Mouse (Mus musculus) embryonic fibroblast, embryonic 13.5 days (primary cell): Measurements from ENCODE around the gene Gm49416. TPM values are rescaled to one million over a fixed set of nuclear protein-coding genes. Genes with fewer than 3 reads are reported as not detected.

Experiments
- H3K27ac ChIP-seq: 2 replicates; pipeline ENCODE4 v1.5.1; 2012; ENCODE audit warnings: low read length, control low read depth, inconsistent platforms; ENCODE audit not compliant: insufficient read depth
- H3K4me1 ChIP-seq: 2 replicates; pipeline ENCODE4 v1.6.1; 2011; ENCODE audit warnings: low read length; ENCODE audit not compliant: control insufficient read depth, insufficient read depth
- H3K4me3 ChIP-seq: 2 replicates; pipeline ENCODE4 v1.5.1; 2011; ENCODE audit warnings: mild to moderate bottlenecking, control low read depth, low read length; ENCODE audit not compliant: insufficient read depth
- CTCF ChIP-seq: IDR thresholded peaks from 2 replicates; pipeline ENCODE4 v1.5.1; 2011; ENCODE audit warnings: mild to moderate bottlenecking, control low read depth, low read length, moderate library complexity, borderline replicate concordance; ENCODE audit not compliant: insufficient read depth
- POLR2A ChIP-seq: IDR thresholded peaks from 2 replicates; pipeline ENCODE4 v1.6.1; 2011; ENCODE audit warnings: low read depth, mild to moderate bottlenecking, control low read depth, low read length, moderate library complexity
- polyA plus RNA-seq: library from polyadenylated mRNA; stranded (reverse); fragments of >200 nt; gene quantifications from 2 replicates; pipeline ENCODE4 v1.2.4, GENCODE M21; 2011; ENCODE audit warnings: low read depth; ENCODE audit not compliant: missing spikeins, insufficient read length

The Gm49416 gene
- polyA plus RNA-seq, 1 experiment, result 16.8 TPM

DNA sequence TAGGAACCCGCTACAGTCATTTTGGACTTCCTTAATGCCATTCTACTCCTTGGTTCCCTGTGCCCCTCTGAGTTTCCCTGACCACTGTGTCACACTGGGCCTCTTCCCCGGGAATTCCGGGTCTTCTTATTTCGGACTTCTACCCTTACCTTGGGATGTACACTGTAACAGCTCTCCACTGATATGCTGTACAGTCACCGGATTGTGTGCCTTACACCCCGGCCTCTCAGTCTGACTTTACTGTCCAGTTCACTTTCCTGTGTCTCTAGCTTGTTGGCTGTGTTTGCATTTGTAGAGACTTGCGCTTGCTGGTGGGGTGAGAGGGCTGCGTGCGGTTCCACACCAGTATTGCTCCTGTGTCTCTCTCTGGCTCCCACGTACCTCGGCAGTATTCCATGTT, 41.4 kb downstream of the Gm49416 start:
- H3K27ac ChIP-seq, result no peak overlapping the region
- peaks cover 3% of the 10 kb centered on the region; the same call in 1 of the 2 replicates for H3K4me1 ChIP-seq
- TF ChIP-seq POLR2A, result no peak
- TF ChIP-seq CTCF, result no peak
- peak overlapping the region; percentile 84 for H3K4me3 ChIP-seq

DNA sequence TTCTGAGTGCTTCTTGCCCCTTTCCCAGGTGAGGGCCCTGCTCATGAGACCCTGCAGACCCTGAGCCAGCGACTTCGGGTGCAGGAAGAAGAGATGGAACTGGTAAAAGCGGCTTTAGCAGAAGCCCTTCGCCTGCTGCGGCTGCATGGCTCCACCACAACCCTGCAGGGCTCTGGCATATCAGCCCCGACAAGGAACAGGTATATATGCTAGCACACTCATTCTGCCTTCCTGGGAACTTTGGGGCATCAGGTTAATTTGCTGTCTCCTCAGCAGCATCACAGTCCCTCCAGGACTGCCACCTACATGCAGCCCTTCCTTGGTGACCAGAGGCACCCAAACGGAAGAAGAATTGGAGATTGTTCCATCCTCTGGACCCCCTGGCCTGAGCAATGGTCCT, 42.0 kb downstream of the Gm49416 start:
- peak overlapping the region; percentile 84 for H3K4me3 ChIP-seq
- H3K4me1 ChIP-seq, result peaks cover 3% of the 10 kb centered on the region; the same call in 1 of the 2 replicates
- TF ChIP-seq POLR2A (no peak), CTCF (no peak)
- H3K27ac ChIP-seq, result no peak overlapping the region

DNA sequence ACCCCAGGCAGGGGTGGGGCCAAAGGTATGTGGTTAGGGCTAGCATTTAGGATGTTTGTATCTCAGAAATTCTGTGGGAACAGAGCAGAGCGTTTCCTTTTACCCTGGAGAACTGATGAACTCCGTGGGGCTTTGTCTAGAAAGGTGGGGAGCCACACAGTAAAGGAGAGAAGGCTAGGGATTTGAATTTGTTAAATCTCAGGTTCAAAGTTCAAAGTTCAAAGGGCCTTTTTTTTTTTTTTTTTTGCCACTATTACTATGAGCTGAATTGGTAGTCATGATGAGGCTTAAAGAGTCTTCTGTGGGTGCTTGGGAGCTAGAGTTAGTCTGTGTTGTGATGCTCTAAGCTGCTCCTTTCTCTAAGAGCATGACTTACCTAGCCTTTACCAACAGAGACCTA, 48.0 kb downstream of the Gm49416 start:
- no peak overlapping the region for H3K4me3 ChIP-seq
- no peak overlapping the region for H3K27ac ChIP-seq
- peaks cover 4% of the 10 kb centered on the region; the same call in 1 of the 2 replicates for H3K4me1 ChIP-seq
- TF ChIP-seq CTCF, result no peak
- no peak for TF ChIP-seq POLR2A

DNA sequence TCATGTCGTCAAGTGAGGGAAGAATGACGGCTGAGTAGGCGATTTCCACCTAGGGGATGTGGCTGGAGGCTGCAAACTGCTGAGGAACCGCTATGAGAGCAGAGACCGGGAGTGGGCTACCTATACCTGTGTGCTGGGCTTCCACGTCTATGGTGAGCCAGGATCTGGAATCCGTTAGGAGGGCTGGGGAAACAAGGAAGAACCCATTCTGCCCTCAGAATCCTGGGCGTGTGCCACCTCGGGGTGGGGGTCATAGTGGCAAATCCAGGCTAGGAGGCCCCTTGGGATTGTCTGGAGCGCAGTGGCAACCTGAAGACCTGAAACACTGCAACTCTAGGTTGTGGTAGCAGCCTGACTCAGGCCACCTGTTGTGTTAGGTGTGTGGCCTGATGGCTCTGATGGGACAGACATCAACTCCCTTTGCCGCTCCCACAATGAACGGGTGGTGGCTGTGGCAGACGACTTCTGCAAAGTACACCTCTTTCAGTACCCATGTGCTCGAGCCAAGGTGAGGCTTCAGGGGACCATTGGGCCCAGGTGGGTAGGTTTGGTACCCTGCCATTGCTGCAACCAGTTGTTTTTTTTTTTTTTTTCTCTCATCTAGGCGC, 51.9 kb downstream of the Gm49416 start:
- H3K4me3 ChIP-seq, result no peak overlapping the region
- TF ChIP-seq POLR2A, result no peak
- no peak for TF ChIP-seq CTCF
- peaks cover 6% of the 10 kb centered on the region for H3K4me1 ChIP-seq
- H3K27ac ChIP-seq, result no peak overlapping the region

DNA sequence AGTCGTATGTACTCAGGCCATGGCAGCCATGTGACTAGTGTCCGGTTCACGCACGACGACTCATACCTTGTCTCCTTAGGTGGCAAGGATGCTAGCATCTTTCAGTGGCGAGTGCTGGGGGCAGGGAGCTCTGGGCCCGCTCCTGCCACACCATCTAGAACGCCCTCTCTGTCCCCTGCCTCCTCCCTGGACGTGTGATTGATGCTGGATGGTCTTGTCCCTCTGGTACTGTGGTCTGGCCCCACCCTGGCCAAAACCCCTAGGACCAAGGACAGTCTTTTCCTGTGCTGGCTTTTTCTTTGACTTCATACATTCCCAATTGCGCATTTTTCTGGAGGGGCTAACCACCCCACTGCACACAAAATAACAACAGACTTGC, 52.4 kb downstream of the Gm49416 start:
- Histone ChIP-seq H3K27ac (no peak overlapping the region), H3K4me3 (peak overlapping the region; percentile 24), H3K4me1 (peaks cover 6% of the 10 kb centered on the region)
- no peak for TF ChIP-seq CTCF

DNA sequence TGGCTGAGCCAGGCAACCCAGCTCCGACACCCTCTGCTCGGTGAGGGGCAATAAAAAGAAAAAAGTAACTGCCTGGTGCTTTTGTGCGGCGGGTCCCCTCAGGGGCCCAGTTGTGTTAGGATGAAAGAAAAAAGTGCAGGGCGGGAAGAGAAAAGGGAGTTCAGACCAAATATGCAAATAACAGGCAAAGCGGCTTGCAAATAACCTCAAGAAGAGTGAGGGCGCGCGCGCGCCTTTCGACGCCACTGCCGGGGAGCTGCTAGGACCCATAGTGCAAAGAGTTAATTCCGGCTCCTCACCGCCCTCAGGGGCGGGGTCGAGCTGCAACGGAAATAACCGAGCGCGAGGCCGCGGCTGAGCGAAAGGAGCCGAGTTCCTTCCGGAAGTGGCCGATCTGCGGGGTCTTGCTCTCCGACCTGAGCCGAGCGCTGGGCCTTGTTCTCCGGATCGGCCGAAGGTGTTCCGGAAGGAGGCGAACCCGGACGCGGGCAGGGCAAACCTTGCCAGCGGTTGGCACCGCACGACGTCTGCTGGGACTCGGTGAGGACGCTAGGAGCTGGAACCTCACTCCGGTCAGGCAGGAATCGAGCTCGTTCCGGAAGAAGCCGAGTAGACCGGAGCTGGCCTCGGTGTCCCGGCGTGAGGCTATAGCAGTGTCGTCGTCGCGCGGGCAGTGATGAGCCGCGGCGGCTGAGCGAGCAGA, 52.9 kb downstream of the Gm49416 start, which contains the start of gene Mta2:
Gene Mta2, plus strand, starts transcription at position 361 of the 703 bp plus-strand sequence.
- Histone ChIP-seq H3K4me3 (peak within 1 kb of the TSS; percentile 55), H3K27ac (peak within 1 kb of the TSS; percentile 72), H3K4me1 (peaks cover 6% of the 10 kb centered on the region)
- TF ChIP-seq POLR2A (peak; percentile 86), CTCF (no peak)

DNA sequence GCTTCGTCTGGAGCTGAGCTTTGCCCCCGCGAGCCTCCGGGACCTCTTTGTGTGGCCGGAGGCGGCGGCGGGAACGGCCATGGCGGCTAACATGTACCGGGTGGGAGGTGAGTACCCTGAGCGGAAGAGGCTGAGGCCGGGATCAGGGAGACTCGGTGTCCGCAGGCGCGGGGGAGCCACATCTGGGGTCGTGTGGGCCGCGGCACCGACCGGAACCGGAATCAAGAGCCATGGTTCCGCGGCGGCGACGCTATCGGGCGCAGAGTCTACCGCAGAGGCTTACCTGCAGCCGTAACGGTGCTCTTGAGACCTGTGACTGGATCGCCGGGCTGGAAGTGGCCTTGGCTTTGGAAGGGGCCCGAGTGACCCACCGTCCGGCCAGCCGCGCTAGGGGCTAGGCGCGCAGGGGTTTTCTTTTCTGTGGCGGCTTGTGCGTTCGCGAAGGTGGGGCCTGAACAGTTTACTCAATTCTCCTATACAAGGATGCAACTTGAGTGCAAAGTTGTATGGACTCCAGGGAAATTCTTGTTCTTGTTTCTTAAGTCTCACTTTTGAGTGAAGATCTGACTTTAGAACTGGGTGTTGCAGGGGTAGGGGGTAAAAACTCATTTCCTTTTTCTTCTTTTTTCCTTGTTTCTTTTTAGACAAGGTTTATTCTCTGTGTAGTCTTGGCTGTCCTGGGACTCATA, 53.7 kb downstream of the Gm49416 start:
- peak overlapping the region; percentile 72 for H3K27ac ChIP-seq
- H3K4me3 ChIP-seq, result peak overlapping the region; percentile 55
- peaks cover 6% of the 10 kb centered on the region for H3K4me1 ChIP-seq
- no peak for TF ChIP-seq CTCF
- TF ChIP-seq POLR2A, result no peak

DNA sequence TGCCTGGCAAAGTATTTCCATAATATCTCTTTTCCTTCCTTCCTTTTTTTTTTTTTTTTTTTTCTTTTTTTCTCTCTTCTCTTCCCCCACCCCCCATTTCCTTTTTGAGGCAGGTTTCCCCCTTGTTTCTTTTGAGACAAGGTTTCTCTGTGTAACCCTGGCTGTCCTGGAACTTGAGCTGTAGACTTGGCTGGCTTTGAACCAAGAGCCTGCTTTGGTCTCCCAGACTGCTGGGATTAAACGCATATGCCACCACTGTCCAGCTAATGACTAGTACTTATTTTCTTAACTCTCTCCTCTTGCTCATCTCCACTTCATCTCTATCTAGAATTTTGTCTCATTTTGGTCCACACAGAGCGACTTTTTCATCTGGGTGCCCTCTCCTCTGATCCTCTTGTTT, 54.3 kb downstream of the Gm49416 start:
- peaks cover 6% of the 10 kb centered on the region for H3K4me1 ChIP-seq
- TF ChIP-seq CTCF, result no peak
- TF ChIP-seq POLR2A, result no peak
- no peak overlapping the region for H3K27ac ChIP-seq
- peak overlapping the region; percentile 55 for H3K4me3 ChIP-seq

DNA sequence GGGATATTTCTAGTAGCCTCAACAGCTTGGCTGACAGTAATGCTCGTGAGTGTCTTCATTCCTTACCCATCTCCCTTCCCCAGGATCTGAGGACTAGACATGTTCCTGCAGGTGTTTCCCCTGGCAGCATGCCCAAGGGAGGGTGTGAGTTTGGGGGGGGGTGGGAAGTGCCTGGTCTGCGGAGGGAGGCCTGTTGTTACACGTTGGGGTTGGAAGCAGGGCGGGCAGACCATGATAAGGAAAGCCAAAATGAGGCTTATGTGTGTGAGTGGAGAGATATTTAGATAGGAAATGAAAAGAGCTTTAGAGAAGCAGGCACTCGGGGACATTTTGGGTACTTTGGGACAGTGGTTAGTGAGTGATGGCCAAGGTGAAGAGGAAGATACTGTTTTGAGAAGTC, 55.3 kb downstream of the Gm49416 start:
- TF ChIP-seq POLR2A, result no peak
- peak overlapping the region; percentile 55 for H3K4me3 ChIP-seq
- no peak overlapping the region for H3K27ac ChIP-seq
- H3K4me1 ChIP-seq, result peaks cover 6% of the 10 kb centered on the region

DNA sequence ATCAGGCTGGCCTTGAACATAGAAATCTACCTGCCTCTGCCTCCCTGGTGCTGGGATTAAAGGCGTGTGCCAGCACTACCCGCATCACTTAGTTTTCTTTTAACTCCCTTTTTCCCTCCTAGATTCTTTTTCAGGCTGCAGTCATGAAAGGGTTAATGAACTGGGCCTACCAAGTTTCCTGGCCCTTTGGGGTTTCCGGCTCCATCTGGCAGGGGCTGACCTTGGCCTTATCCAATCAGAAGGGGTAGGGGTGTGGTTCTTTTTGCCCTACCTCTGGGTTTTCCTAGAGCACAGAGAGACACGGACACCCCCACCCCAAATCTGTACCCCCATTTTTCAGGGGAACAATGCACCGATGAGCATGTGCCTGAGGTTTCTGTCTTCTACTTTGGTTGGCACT, 56.0 kb downstream of the Gm49416 start:
- Histone ChIP-seq H3K4me1 (peaks cover 6% of the 10 kb centered on the region), H3K27ac (no peak overlapping the region; the same call in 1 of the 2 replicates), H3K4me3 (peak overlapping the region; percentile 34)
- TF ChIP-seq CTCF (no peak), POLR2A (no peak)

Other genes with a start within 250 kb of the Gm49416 start
- not detected in 2 replicates for gene Chrm1, start 225.1 kb upstream of the Gm49416 start, polyA plus RNA-seq
- gene Slc3a2, start 165.6 kb upstream of the Gm49416 start, polyA plus RNA-seq, result 203 and 309 TPM in 2 replicates
- gene Wdr74, start 153.1 kb upstream of the Gm49416 start, polyA plus RNA-seq, result 46.5 and 52.3 TPM in 2 replicates
- not detected in 2 replicates for gene 1700092M07Rik, start 148.2 kb upstream of the Gm49416 start, polyA plus RNA-seq
- 97.6 and 114 TPM in 2 replicates for gene Stx5a, start 147.5 kb upstream of the Gm49416 start, polyA plus RNA-seq
- 172 and 183 TPM in 2 replicates for gene Nxf1, start 131.9 kb upstream of the Gm49416 start, polyA plus RNA-seq
- gene Tmem223, start 117.9 kb upstream of the Gm49416 start, polyA plus RNA-seq, result 34.7 and 36.7 TPM in 2 replicates
- 41.7 and 49.2 TPM in 2 replicates for gene Tmem179b, start 114.5 kb upstream of the Gm49416 start, polyA plus RNA-seq
- 15.7 and 22.7 TPM in 2 replicates for gene Taf6l, start 102.5 kb upstream of the Gm49416 start, polyA plus RNA-seq
- 93.9 and 96.0 TPM in 2 replicates for gene Polr2g, start 90.3 kb upstream of the Gm49416 start, polyA plus RNA-seq
- 1.4 and 2.0 TPM in 2 replicates for gene Zbtb3, start 86.4 kb upstream of the Gm49416 start, polyA plus RNA-seq
- 52.8 and 68.7 TPM in 2 replicates for gene Ttc9c, start 69.6 kb upstream of the Gm49416 start, polyA plus RNA-seq
- gene Hnrnpul2, start 68.9 kb upstream of the Gm49416 start, polyA plus RNA-seq, result 78.5 and 98.7 TPM in 2 replicates
- gene AC129217.1, start 59.2 kb upstream of the Gm49416 start, polyA plus RNA-seq, result 43.8 and 73.0 TPM in 2 replicates
- gene Bscl2, start 51.5 kb upstream of the Gm49416 start, polyA plus RNA-seq, result 41.2 and 50.0 TPM in 2 replicates
- gene Gng3, start 49.7 kb upstream of the Gm49416 start, polyA plus RNA-seq, result not detected in 2 replicates
- 5.9 and 9.0 TPM in 2 replicates for gene Lrrn4cl, start 38.2 kb upstream of the Gm49416 start, polyA plus RNA-seq
- 104 and 112 TPM in 2 replicates for gene Ubxn1, start 17.4 kb upstream of the Gm49416 start, polyA plus RNA-seq
- 16.3 and 22.3 TPM in 2 replicates for gene Uqcc3, start 8.0 kb upstream of the Gm49416 start, polyA plus RNA-seq
- gene Lbhd1, start 5.2 kb upstream of the Gm49416 start, polyA plus RNA-seq, result 11.7 and 28.6 TPM in 2 replicates
- not detected in 2 replicates for gene Gm49403, start 5.0 kb upstream of the Gm49416 start, polyA plus RNA-seq
- gene 1810009A15Rik, start 73 bp upstream of the Gm49416 start, polyA plus RNA-seq, result 61.7 and 68.8 TPM in 2 replicates
- 20.2 and 23.1 TPM in 2 replicates for gene Ints5, start 4.1 kb downstream of the Gm49416 start, polyA plus RNA-seq
- 176 and 190 TPM in 2 replicates for gene Ganab, start 9.1 kb downstream of the Gm49416 start, polyA plus RNA-seq
- gene B3gat3, start 31.4 kb downstream of the Gm49416 start, polyA plus RNA-seq, result 26.7 and 28.9 TPM in 2 replicates
- 2.7 and 3.5 TPM in 2 replicates for gene Rom1, start 40.4 kb downstream of the Gm49416 start, polyA plus RNA-seq
- 26.2 and 28.2 TPM in 2 replicates for gene Eml3, start 40.6 kb downstream of the Gm49416 start, polyA plus RNA-seq
- gene Mta2, start 52.9 kb downstream of the Gm49416 start, polyA plus RNA-seq, result 101 and 102 TPM in 2 replicates
- 16.8 and 19.7 TPM in 2 replicates for gene Tut1, start 64.9 kb downstream of the Gm49416 start, polyA plus RNA-seq
- gene Eef1g, start 78.1 kb downstream of the Gm49416 start, polyA plus RNA-seq, result 882 and 905 TPM in 2 replicates
- gene Ahnak, start 100.4 kb downstream of the Gm49416 start, polyA plus RNA-seq, result 559 and 687 TPM in 2 replicates
- gene Scgb1a1, start 199.0 kb downstream of the Gm49416 start, polyA plus RNA-seq, result not detected in 2 replicates
- 2.8 and 3.3 TPM in 2 replicates for gene Asrgl1, start 246.7 kb downstream of the Gm49416 start, polyA plus RNA-seq